Mouse (Mus musculus) heart, postnatal 25 days (tissue): ENCODE results near the gene Gadd45g. TPM values are rescaled to one million over a fixed set of nuclear protein-coding genes. Genes with fewer than 3 reads are reported as not detected.

Source experiments
- DNase-seq: peaks from one replicate; pipeline ENCODE4 v3.0.0; 2022; ENCODE audit warnings: low spot score
- intact Hi-C: fragments of 180-260 bp; cut with DNase I; formaldehyde crosslinking; loops from one replicate; pipeline ENCODE4 v1.15.1; 2025
- total RNA-seq, 2 experiments: library from RNA; stranded (reverse); gene quantifications; 2 replicates each; pipeline ENCODE4 v1.2.3; 2021

Gene Gadd45g
- total RNA-seq, 2 experiments from 2014 or later: 11.6 to 21.6 TPM

GRCm38 (mm10) chr13:51848481-51849240 is 2.2 kb downstream of the Gadd45g start:
- no peak for DNase-seq
- intact Hi-C loops: loop anchor here (5.0 kb wide), 3 partner anchors 34 to 174 kb away; no protein-coding TSS in a partner anchor

- DNase-seq: no peak
- intact Hi-C loops: loop anchor here (5.0 kb wide), 3 partner anchors 33 to 173 kb away; no protein-coding TSS in a partner anchor
Observed at GRCm38 (mm10) chr13:51849241-51850033, 3.0 kb downstream of the Gadd45g start.

GRCm38 (mm10) chr13:51850565-51850964 is 4.1 kb downstream of the Gadd45g start:
- intact Hi-C loops: no loop called here
- DNase-seq: no peak

- no peak for DNase-seq
- intact Hi-C loops: loop anchor here (2.0 kb wide), 1 partner anchor 14 kb away; no protein-coding TSS in a partner anchor
Observed at GRCm38 (mm10) chr13:51852560-51853190, 6.2 kb downstream of the Gadd45g start.

- intact Hi-C loops: loop anchor here (2.0 kb wide), 1 partner anchor 13 kb away; no protein-coding TSS in a partner anchor
- no peak for DNase-seq
Observed at GRCm38 (mm10) chr13:51853301-51854243, 7.1 kb downstream of the Gadd45g start.

- intact Hi-C loops: no loop called here
- no peak for DNase-seq
Observed at GRCm38 (mm10) chr13:51855584-51855983, 9.1 kb downstream of the Gadd45g start.

GRCm38 (mm10) chr13:51857156-51857555 is 10.7 kb downstream of the Gadd45g start:
- DNase-seq: no peak
- intact Hi-C loops: no loop called here

- intact Hi-C loops: no loop called here
Observed at GRCm38 (mm10) chr13:51858475-51858874, 12.0 kb downstream of the Gadd45g start.

GRCm38 (mm10) chr13:51859174-51859573 is 12.7 kb downstream of the Gadd45g start:
- intact Hi-C loops: no loop called here

More at GRCm38 (mm10) chr13:51858475-51858874, 12.0 kb downstream of the Gadd45g start:
- DNase-seq: no peak

GRCm38 (mm10) chr13:51859798-51860197 is 13.3 kb downstream of the Gadd45g start:
- DNase-seq: no peak
- intact Hi-C loops: no loop called here

More at GRCm38 (mm10) chr13:51859174-51859573, 12.7 kb downstream of the Gadd45g start:
- no peak for DNase-seq

- no peak for DNase-seq
- intact Hi-C loops: no loop called here
Observed at GRCm38 (mm10) chr13:51862750-51863149, 16.3 kb downstream of the Gadd45g start.

GRCm38 (mm10) chr13:51866151-51866659 is 19.7 kb downstream of the Gadd45g start:
- DNase-seq: no peak

GRCm38 (mm10) chr13:51868491-51869128 is 22.1 kb downstream of the Gadd45g start:
- intact Hi-C loops: loop anchor here (2.0 kb wide), 1 partner anchor 62 kb away; no protein-coding TSS in a partner anchor
- peak; percentile 64 for DNase-seq

More at GRCm38 (mm10) chr13:51866151-51866659, 19.7 kb downstream of the Gadd45g start:
- intact Hi-C loops: loop anchor here (2.0 kb wide), 1 partner anchor 13 kb away; no protein-coding TSS in a partner anchor

GRCm38 (mm10) chr13:51869129-51869491 is 22.6 kb downstream of the Gadd45g start:
- DNase-seq: no peak
- intact Hi-C loops: loop anchor here (2.0 kb wide), 1 partner anchor 62 kb away; no protein-coding TSS in a partner anchor

GRCm38 (mm10) chr13:51871148-51871547 is 24.7 kb downstream of the Gadd45g start:
- intact Hi-C loops: no loop called here
- DNase-seq: no peak

- intact Hi-C loops: no loop called here
- no peak for DNase-seq
Observed at GRCm38 (mm10) chr13:51872252-51872962, 25.9 kb downstream of the Gadd45g start.

GRCm38 (mm10) chr13:51872963-51873514 is 26.6 kb downstream of the Gadd45g start:
- no peak for DNase-seq
- intact Hi-C loops: no loop called here
